Mouse (Mus musculus) small intestine, adult 2 months (tissue): ENCODE measurements around the gene Fancc. TPM values are rescaled to one million over a fixed set of nuclear protein-coding genes. Genes with fewer than 3 reads are reported as not detected.

Experiments
- H3K27ac ChIP-seq: fragments of 200-500 bp; 2 replicates; pipeline ENCODE4 v1.5.1; 2012; ENCODE audit warnings: low read depth, low read length, control low read depth, inconsistent platforms; ENCODE audit not compliant: insufficient read depth
- H3K27me3 ChIP-seq: fragments of 200-500 bp; 2 replicates; pipeline ENCODE4 v1.6.1; 2012; ENCODE audit warnings: mild to moderate bottlenecking, moderate library complexity, low read length, inconsistent platforms; ENCODE audit not compliant: control insufficient read depth, insufficient read depth
- H3K36me3 ChIP-seq: fragments of 200-500 bp; 2 replicates; pipeline ENCODE4 v1.6.1; 2012; ENCODE audit warnings: mild to moderate bottlenecking, low read length, control low read depth, inconsistent platforms; ENCODE audit not compliant: control insufficient read depth, insufficient read depth
- H3K4me1 ChIP-seq: fragments of 200-500 bp; 2 replicates; pipeline ENCODE4 v1.6.1; 2012; ENCODE audit warnings: low read length, inconsistent platforms, mixed read lengths; ENCODE audit not compliant: control insufficient read depth, insufficient read depth, insufficient read length
- H3K4me3 ChIP-seq: fragments of 200-500 bp; 2 replicates; pipeline ENCODE4 v1.5.1; 2012; ENCODE audit warnings: low read depth, mild to moderate bottlenecking, control low read depth, inconsistent platforms, low read length, moderate library complexity
- CTCF ChIP-seq: fragments of 200-500 bp; IDR thresholded peaks from 2 replicates; pipeline ENCODE4 v1.5.1; 2012; ENCODE audit warnings: low read depth, mild to moderate bottlenecking, control low read depth, inconsistent platforms, low read length, moderate library complexity, mixed read lengths; ENCODE audit not compliant: insufficient replicate concordance, insufficient read length; ENCODE audit errors: extremely low read depth
- POLR2A ChIP-seq: fragments of 200-500 bp; IDR thresholded peaks from 2 replicates; pipeline ENCODE4 v1.6.1; 2012; ENCODE audit warnings: low read depth, mild to moderate bottlenecking, control low read depth, inconsistent platforms, low read length, moderate library complexity
- WGBS: fragments of 180-500 bp; shearing (Covaris S2); methylation state at CpG from one replicate; pipeline ENCODE4 v1.1.7; 2018; 5-methylcytosine and 5-hydroxymethylcytosine counted together
- polyA plus RNA-seq: library from polyadenylated mRNA; depleted of rRNA; stranded (reverse); fragments of >200 nt; gene quantifications from 2 replicates; pipeline ENCODE4 v1.2.3, GENCODE M21; 2012; rRNA removed

Gene Fancc
- polyA plus RNA-seq: 1.8 and 3.9 TPM in 2 replicates

GRCm38 (mm10) chr13:63496646-63497582 lies at the start of gene Fancc:
Fancc (minus strand) TSS chr13:63497278.
- peak within 1 kb of the TSS; percentile 3; the same call in 1 of the 2 replicates for H3K4me3 ChIP-seq
- WGBS: 53% methylated on average over 23 of the region's 23 CpGs
- no peak within 1 kb of the TSS for H3K27ac ChIP-seq
- no peaks in the 10 kb centered on the region for H3K27me3 ChIP-seq
- no peaks in the 10 kb centered on the region for H3K36me3 ChIP-seq
- no peak for TF ChIP-seq CTCF
- no peak for TF ChIP-seq POLR2A
- no peaks in the 10 kb centered on the region for H3K4me1 ChIP-seq

- Histone ChIP-seq H3K4me1 (peaks cover 2% of the 10 kb centered on the region; the same call in 1 of the 2 replicates), H3K27me3 (no peaks in the 10 kb centered on the region), H3K36me3 (peaks cover 23% of the 10 kb centered on the region), H3K27ac (no peak overlapping the region), H3K4me3 (no peak overlapping the region)
- TF ChIP-seq POLR2A (no peak), CTCF (no peak)
- WGBS: 69% methylated on average over 7 of the region's 7 CpGs
Measured at GRCm38 (mm10) chr13:63545291-63545690, 48.2 kb upstream of the Fancc start.

DNA sequence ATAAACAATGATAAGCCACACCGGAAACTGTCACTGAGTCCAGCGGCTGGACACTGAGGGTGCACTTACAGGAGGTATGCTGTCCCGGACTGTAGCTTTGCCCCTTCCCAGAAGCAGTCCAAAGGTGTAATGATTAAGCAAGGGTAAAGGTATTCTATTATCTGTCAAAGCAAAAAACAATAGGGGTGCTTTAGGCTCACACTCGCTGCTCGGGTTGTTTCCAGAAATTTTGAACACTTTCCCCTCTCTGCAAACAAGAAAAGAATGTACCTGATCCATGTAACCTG lies 47.8 kb upstream of the Fancc start:
- H3K27ac ChIP-seq: no peak overlapping the region
- 63% methylated on average over 5 of the region's 5 CpGs for WGBS
- H3K27me3 ChIP-seq: no peaks in the 10 kb centered on the region
- peaks cover 24% of the 10 kb centered on the region for H3K36me3 ChIP-seq
- TF ChIP-seq POLR2A: no peak
- TF ChIP-seq CTCF: no peak
- peaks cover 2% of the 10 kb centered on the region; the same call in 1 of the 2 replicates for H3K4me1 ChIP-seq
- no peak overlapping the region for H3K4me3 ChIP-seq

DNA sequence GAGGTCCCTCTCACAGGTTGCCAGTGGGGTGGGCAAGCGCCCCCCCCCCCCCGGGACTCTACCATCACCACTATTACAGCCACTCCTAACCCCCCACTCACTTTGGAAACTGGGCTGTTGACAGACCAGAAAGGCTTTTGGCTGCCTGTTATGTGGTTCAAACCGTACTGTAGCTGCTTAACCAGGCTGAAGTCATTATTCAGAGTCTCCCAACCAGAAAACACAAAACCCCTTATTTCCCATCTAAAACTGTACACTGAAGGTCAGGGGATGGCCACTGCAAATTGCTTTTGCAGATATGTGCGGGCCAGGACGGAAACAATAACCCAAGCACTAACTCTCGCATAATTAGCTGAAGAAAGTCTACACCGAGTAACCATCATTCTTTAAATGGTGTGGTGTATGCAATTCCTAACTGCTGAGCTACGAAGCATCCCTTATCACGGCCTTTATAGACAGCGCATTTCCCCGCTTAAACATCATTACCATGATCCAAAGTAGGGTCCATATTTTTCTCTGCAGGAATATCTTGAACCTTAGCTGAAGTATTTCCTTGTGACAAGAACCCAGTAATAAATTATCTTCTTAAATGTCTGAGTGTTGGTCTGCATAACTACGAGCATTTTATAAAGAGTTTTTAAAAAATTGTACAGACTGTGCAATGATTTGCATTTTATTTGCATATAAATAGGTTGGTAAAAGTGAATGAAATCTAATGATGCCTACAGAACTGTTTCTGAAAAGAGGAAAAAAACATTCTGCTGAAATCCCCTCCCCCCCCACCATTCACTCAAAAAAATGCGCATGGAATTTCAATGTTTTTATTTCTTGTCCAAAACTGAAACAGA lies 47.3 kb upstream of the Fancc start:
- H3K36me3 ChIP-seq: peaks cover 30% of the 10 kb centered on the region
- H3K27ac ChIP-seq: no peak overlapping the region
- TF ChIP-seq POLR2A: no peak
- no peak for TF ChIP-seq CTCF
- no peaks in the 10 kb centered on the region for H3K27me3 ChIP-seq
- H3K4me3 ChIP-seq: no peak overlapping the region
- WGBS: 81% methylated on average over 13 of the region's 13 CpGs
- H3K4me1 ChIP-seq: peaks cover 2% of the 10 kb centered on the region; the same call in 1 of the 2 replicates

GRCm38 (mm10) chr13:63543459-63543858 lies 46.4 kb upstream of the Fancc start:
- Histone ChIP-seq H3K4me3 (no peak overlapping the region), H3K4me1 (no peaks in the 10 kb centered on the region; the same call in 1 of the 2 replicates), H3K27me3 (no peaks in the 10 kb centered on the region), H3K27ac (no peak overlapping the region), H3K36me3 (peaks cover 36% of the 10 kb centered on the region)
- WGBS: 64% methylated on average over 6 of the region's 6 CpGs
- TF ChIP-seq CTCF (no peak), POLR2A (no peak)

DNA sequence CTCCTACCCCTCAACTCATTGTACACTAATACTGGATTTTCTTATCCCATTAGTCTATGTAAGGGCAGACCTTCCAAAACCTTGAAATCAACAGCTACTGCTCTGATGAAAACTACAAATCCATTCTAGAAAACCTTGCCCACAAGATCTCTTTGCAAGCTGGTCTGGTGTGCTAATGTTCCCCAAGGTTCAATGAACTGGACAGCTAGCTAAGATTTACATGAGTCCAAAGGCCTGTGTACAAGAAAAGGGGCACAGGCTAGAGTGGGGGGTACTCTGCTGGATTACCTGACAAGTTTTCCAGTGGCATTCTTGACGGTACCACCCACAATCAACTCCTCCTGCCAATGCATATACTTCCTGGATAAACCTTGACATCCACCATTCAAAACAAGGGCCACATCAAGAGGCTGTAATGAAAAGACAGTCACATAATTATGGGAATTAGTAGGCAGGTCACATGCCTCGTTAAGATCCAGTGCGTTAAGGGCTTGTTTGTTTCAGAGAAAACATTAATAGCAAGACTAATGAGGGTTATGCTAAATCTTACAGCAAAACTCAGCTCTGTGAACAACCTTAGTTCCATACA lies 45.8 kb upstream of the Fancc start:
- Histone ChIP-seq H3K4me1 (no peaks in the 10 kb centered on the region), H3K4me3 (no peak overlapping the region), H3K27ac (no peak overlapping the region), H3K36me3 (peaks cover 41% of the 10 kb centered on the region), H3K27me3 (no peaks in the 10 kb centered on the region)
- 73% methylated on average over 3 of the region's 3 CpGs for WGBS
- TF ChIP-seq POLR2A (no peak), CTCF (no peak)

DNA sequence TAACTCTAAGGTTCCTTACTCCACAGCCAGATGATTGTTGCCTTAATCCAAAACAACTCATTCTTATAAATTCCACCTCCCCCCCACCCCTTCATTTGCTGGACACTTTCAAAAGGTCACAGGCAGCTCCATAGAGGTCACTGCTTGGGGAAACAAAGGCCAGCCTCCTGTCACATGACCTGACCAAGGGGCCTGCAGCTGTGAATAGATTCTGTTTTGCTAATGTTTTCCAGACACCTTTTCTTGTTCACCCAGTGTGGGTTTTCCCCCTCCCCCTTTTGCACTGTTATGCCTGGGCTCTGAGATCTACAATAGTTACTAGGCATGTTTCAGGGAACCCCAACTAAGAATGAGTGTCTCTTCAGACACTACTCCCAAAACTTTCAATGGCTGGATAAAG lies 44.4 kb upstream of the Fancc start:
- no peak overlapping the region for H3K27ac ChIP-seq
- no peak overlapping the region for H3K4me3 ChIP-seq
- TF ChIP-seq CTCF (no peak), POLR2A (no peak)
- H3K4me1 ChIP-seq: no peaks in the 10 kb centered on the region
- peaks cover 45% of the 10 kb centered on the region for H3K36me3 ChIP-seq
- H3K27me3 ChIP-seq: no peaks in the 10 kb centered on the region
